Comparison of ENCODE assay signal across 15 mouse cellular contexts in genomic region chr9:71827371-71827770, GRCm38 (mm10).
"Had no signal": no experiment of that assay in that cellular context is flagged by ENCODE, and none has a peak within 500 bp of the region (broad histone marks: within the 10 kb centered on the region; RNA-seq: fewer than 3 reads in every experiment).

No protein-coding gene starts in this region.

- H3K9ac ChIP-seq: limb, embryonic 13.5 days; liver, embryonic 15.5 days; midbrain, embryonic 13.5 days; neural tube, embryonic 15.5 days had no signal

- H3K4me2 ChIP-seq: limb, embryonic 13.5 days; liver, embryonic 15.5 days; midbrain, embryonic 13.5 days; neural tube, embryonic 15.5 days had no signal

- DNase-seq: kidney, postnatal 10 days; kidney, postnatal 4 days; left cerebral cortex, postnatal 4 days; lung, adult 2 months; lung, postnatal 36 days; right cerebral cortex, adult 18-20 months; right cerebral cortex, postnatal 25 days; thymus, adult 18-20 months; thymus, postnatal 14 days had no signal

- H3K4me1 ChIP-seq: limb, embryonic 13.5 days had no signal

- H3K27me3 ChIP-seq: limb, embryonic 13.5 days; liver, embryonic 15.5 days; midbrain, embryonic 13.5 days; neural tube, embryonic 15.5 days had no signal

- ATAC-seq: lung, postnatal 0 days; midbrain, embryonic 13.5 days had no signal

- H3K27ac ChIP-seq: limb, embryonic 13.5 days; liver, embryonic 15.5 days; midbrain, embryonic 13.5 days had no signal

- H3K4me3 ChIP-seq: layer of hippocampus, adult 2 months; limb, embryonic 13.5 days; liver, embryonic 15.5 days; midbrain, embryonic 13.5 days; neural tube, embryonic 15.5 days had no signal

- H3K36me3 ChIP-seq: limb, embryonic 13.5 days; liver, embryonic 15.5 days; midbrain, embryonic 13.5 days; neural tube, embryonic 15.5 days had no signal

- H3K9me3 ChIP-seq: limb, embryonic 13.5 days; liver, embryonic 15.5 days; midbrain, embryonic 13.5 days; neural tube, embryonic 15.5 days had no signal
